Mouse (Mus musculus) telencephalon, adult 2 months (tissue): ENCODE results near the gene Aida.
A peak's percentile ranks its signal among the peaks of the same experiment; 100 is the strongest.
"Not testable (repeated sequence)": the region's sequence is repeated elsewhere in the genome, so short reads cannot be mapped to it uniquely, and the experiment has no call there.

Experiments used
- DNase-seq: peaks from one replicate; pipeline ENCODE4 v3.0.0-alpha.2; 2011; ENCODE audit warnings: low read depth, low spot score

The Aida gene

DNA sequence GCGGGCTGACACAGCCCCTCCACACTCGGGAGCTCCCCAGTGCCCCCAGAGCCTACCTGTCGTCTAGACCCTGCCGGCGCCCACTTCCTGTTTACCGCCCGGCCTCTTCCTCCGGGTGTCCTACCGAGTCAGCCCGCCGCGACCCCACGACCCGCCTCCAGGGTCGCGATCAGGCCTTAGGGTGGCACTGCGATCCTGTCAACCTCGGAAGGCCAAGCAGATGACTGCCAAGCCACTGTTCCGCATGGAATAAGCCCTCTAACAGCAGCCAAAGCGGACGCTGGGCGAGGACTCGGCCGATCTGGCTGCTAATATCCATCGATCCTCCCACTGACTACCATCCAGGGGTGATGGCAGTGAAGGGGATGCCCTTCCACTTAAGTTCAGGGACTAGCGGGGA lies at the start of gene Aida:
Aida (plus strand) TSS at position 126 of the 400 bp plus-strand sequence.
- DNase-seq: no peak

DNA sequence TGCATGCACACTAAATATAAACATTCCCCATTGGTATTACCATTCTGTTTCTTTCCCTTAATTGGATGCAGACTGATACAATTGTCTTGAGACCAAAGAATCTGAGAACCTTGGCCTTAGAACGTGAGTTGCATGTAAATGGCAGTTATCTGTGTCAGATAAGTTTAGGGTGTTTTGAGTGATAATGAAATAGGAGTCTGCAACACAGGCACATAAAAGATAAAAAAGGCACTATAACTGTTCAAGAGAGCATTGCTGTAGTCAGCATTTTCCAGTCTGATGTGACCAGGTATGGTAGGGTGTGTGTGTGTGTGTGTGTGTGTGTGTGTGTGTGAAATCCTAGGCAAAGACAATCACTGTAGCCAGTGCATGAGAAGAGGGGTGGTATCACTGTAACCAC lies 48.2 kb upstream of the Aida start:
- DNase-seq: no peak

DNA sequence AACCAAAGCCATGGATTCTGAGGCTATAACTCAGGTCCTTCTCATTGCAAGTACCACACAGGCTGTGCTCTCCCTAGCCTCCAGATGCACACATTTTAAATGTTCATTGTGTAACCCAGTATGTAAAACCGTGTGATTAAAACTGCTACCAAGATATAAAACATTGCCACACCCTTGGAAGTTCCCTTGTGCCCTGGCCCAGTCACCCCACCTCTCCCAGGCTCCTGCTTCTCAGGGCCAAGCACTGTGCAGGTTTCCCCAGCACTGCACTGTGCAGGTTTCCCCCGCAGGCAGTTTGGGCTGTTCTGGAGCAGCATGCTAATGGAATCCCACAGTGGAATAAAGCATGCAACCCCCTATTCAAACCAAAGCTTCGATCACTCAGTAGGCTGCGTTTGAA lies 45.8 kb upstream of the Aida start:
- DNase-seq: no peak

DNA sequence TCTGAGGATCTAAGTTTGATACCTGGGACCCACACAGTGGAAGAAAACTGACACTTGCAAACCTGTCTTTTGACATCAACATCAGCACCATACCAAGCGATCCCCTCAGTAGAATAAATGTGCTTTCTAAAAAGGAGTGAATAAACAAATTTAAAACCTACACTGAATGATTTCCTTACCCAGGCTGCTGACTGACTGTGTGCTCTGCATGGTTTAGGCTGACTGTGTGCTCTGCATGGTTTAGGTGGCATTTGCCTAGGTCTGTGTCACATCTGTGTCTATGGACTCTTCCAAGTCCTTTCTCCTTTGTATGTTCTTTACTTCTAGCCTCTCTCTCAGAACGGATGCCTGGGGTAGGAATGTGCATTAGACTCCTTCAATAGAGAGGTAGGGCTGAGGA lies 44.6 kb upstream of the Aida start:
- no peak for DNase-seq

DNA sequence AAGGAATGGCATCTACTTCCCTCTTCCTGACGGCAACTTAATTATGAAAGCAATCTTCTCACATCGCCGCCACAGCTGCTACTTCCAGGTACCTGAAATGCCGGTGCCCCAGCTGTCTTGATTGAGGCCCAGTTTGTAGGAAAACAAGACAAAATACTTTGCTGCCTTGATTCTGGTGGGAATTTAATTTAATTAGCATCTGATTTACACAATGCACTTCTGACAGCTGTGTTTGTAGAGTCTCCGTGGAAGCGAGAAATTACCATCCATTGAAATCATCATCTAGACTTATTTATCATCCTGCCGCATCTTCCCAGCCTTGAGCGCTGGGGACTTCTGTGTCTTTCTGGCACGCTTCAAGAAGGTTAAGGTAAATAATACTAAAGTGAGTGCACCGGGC lies 43.8 kb upstream of the Aida start:
- DNase-seq: peak; percentile 6

DNA sequence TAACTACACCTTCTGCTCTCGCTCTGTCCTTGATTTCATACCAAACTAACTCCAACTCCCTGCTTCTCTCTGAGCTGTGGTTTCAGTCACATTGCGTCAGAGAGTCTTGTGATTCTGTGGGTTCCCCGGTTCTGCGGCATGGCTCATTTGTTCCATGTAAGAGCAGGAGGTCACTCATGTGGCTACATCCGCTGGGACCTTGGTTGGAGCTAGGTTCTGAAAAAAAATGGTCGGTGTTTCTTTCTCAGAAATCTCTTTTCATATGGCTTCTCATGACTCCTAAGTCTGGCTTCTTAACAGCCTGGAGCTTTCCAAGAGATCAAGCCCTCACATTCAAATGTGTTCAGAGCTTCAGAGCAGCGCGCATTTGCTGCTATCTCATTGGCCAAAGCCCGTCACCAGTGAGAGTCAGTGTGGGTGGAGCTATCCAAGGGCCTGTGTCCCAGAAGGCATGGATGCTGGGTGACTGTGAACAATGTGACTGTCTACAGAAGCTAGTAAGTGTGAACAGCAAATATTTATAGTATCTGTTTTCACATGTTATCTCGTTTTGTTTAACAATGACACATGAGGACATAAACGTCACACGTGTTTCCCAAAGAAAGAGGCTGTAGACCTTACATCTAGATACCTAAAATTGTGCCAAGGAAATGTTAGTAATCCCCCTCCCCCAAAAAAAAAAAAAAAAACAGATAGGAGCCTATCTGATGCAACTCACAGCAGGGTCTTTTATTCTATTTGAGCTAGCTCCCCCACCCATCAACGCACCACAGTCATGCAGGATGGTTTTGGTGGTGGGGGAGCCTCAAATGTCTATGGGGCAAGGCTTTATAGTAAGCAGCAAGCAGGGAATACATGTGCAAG lies 32.0 kb upstream of the Aida start:
- DNase-seq: no peak

DNA sequence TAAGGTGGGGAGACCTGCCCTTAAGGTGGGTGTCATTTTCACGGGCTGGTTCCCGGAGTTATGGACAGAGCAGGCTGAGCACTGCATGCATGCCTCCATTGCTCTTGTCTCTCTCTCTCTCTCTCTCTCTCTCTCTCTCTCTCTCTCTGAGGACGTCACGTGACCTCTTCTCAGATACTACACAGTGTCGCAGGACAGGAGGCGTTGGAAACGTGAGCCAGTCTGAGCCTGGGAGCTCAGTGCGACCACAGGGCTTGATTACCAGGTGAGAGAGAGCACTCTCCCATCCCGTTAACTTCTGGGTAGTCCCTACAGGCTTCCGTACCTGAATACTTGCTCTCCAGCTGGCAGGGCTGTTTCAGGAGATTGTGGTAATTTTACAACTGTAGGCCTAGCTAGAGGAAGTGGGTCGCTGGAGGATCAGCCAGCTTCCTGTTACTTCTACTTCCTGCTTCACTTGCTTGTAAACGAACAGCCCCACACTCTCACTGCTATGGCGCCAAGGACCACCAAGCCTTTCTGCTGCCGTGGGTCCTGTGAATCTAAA lies 30.4 kb upstream of the Aida start:
- no peak for DNase-seq

DNA sequence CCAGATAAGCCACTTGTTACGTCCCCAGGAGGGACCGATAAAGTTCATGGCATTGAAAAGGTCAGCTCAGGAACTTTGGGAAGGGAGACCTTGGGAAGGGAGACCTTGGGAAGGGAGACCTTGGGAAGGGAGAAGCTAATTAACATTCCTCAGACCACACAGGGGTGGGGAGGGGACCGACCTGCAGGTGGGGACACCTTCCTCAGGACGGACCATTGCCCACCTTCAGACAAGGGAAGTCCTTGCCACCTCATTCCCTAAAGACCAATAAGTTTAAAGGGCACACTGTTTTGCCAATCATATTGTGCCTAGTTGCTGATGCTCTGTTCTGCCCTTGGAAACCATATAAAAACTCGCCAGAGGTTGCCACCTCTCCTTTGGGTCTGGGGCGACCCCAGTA lies 28.7 kb upstream of the Aida start:
- DNase-seq: no peak

DNA sequence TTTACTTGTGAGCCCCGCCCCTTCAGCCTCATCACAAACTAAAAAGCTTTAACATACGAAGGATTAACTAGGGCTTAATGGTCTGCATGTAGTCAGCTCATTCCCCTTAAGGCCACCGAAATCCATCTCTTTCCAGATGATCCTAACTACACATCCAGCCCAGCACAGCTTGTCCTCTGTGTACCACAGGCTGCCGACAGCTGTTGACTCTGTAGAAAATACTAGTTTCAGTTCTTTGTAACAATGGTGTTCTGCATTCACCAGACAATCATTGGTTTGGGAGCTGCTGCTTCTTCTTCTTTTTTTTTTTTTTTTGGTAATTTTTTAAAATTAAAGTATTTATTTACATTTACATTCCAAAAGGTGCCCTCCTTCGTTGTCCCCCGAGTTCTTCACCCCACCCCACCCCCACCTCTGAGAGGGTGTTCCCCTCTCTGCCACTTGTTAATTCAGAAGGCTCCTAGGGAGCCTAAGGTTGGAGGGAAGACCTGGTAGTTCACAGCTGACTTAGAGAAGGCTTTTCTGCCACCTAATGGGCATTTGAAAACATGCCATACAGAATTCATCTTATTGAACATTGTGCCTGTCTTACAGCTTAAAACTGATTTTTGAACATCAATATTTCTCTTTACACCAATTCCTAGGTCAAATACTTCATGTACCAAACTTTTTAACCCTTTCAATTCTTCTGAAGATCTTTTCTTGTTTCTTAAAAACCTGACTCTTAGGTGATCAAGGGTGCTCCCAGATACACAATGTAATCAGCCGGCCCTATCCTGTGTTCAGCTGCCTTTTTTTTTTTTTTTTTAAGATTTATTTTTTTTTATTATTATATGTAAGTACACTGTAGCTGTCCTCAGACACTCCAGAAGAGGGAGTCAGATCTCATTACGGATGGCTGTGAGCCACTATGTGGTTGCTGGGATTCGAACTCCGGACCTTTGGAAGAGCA lies 23.2 kb upstream of the Aida start:
- no peak for DNase-seq

DNA sequence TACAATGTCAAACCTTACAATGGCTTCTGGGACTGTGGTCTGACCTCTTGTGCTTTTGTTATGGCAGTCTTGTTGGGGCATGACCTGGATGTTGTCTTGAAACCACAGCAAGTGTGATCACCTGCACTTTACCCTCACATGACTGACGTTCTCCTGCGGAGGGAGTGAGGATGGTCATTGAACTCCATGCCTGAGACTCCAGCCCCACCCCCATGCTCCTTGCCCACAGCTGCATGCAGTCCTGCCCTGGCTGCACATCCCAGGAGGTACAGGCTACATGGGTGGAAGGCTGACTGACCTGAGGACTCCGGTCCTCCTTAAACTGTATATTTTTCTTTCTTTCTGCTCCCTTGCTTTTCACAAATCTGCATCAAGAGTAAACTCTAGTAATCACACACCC lies 22.0 kb upstream of the Aida start:
- no peak for DNase-seq

DNA sequence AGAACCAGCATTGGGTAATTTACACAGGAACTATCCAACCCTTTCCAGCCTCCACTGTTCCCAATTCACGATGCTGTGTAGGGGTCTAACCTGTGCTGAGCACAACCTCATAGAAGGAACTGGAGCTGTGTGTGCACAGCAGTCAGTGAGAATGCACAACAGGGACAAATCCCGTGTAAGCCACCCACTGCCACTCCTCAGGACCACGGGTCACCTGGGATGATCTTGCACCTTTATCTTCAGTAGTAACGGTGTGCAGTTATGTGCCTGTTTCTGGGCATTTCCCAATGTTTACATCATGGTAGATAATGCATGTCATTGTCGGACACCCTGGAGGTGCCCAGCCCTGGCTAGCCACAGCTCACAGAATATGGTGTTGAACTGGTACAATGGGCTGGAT lies 20.6 kb upstream of the Aida start:
- no peak for DNase-seq

DNA sequence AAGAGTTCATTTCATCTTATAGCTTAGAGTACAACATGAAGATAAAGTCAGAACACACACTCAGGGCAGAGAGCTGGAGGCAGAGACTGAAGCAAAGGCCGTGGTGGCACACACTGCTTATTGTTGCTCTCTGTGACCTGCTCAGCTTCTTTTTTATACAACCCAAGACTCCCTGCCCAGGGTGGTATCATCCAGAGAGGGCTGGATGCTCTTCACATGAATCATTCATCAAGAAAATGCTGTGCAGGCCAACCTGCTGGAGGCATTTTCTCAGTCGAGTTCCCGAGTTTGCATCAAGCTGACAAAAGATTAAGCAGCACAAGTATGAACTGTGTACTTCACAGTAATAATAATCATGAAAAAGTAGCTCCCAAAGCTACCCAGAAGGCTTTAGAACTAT lies 8.0 kb upstream of the Aida start:
- DNase-seq: no peak

DNA sequence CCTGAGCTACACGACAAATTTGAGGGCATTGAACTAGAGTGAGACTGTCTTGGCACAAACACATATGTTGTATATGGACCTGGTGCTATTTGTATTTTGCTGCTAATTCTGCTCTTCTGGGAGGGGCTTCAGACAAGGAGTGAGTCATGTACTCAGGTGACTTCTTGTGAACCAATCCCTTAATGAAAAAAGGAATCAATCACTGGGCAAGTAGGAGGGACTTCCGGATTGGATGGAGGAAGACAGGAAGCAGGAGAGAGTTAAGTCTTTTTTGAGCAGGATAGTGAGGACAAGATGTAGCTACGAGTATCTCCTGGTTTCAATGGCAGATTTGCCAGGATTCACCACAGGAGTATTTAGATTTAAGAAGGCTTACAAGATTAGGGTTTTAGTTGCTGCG lies 6.8 kb upstream of the Aida start:
- no peak for DNase-seq

DNA sequence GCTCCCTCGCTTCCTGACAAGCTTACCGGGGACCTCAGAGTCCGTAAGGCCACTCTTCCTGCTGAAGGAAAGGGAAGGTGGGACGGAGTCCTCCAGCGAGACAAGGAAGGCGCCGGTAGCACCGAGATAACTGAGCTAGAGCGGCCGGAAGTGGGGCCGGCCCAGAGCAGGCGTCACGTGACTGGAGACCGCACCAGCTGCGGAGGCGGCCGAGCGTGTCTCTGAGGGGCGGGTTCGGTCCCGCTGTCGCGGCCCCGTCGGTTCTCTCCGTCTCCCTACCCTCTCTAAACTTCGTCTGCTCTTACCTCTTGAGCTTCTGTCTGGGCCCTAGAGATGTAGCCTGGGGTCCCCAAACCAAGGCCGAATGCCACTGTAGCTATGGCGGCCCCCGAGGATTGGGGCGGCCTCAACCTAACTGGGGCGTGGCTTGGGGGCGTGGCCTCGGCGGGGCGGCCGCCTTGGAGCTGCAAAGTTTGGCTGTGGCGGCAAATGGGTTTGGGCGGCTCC lies 540 bp downstream of the Aida start, which contains the start of gene Brox:
Brox (minus strand) TSS at position 393 of the 507 bp plus-strand sequence.
- peak; percentile 88 for DNase-seq

DNA sequence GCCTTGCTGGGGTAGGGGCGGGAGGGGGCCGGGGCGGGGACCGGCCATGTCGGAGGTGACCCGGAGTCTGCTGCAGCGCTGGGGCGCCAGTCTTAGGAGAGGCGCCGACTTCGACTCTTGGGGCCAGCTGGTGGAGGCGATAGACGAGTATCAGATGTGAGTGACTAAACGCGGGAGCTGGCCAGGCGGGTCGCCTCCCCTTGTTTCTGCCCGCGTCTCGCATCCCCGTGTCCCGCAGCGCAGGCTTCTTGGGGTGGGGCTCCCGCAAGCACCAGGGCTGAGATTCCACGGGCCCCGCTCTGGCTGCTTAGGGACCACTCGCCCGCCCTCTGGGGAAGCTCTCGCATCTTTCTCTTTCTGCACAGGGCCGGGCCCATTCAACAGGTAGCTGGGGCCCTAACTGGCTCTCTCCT lies 1.1 kb downstream of the Aida start:
- DNase-seq: no peak

DNA sequence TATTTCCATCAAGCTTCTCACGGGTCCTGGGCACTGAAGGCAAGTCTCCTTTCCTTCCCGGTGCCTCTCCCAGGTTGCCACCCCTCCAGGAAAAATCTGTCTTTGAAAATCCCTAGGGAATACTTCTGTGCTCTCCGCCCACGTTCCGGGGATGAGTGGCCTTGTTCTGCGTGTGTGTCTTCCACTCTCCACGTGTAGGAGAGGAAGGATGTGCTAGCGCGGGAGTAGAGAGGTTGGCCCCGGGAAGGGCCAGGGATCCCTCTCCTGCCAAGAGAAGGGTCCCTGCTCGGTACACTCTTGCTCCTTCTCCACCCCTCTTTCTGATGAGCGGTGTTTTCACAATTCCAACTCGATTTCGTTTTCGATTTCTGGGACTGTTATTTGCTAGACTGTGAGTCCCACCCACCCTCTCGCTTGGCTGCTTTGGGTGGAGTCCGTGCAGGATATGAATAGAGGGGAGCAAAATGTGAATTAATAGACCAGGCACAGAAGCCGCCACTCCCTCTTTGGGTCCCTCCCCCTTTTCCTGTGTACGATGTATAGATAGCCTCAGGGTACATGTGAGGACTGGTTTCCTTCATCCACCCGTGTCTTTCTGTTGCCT lies 1.6 kb downstream of the Aida start:
- DNase-seq: peak; percentile 40

DNA sequence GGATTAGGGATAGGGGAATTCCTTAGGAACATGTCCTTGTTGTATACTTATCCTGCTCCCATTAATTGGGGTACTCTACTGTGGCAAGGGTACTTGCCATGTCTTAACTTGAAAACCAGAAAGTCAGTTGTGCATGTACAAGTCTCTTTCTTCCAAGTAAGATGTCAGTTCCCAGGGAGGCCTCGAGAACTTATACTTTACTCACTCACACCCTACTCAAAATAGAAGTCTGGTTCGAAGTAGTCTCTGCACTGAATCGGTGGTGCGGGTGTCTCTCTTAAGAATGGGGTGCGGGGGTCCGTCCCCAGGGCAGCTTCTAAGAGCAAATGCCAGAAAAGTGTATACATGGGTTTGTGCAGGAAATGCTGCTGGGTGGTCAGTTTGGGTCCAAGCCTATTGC lies 2.8 kb downstream of the Aida start:
- peak; percentile 86 for DNase-seq

DNA sequence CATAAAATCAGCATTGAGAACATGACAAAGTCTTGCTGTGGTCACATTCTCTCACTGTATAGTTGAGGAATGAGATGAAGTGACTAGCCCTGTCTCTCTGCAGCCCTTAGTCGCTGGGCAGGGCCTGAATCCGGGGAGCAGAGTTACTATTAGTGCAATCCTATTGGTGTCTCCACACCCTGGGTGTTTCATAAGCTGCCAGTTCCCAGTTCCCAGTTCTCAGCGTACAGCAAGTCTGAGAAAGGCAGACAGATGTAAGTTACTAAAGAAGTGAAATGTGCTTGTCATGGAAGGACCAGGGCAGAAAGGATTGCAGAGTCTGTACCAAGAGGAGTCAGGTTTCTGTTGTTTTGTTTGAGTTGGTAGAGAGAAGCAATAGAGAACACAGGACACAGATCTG lies 11.2 kb downstream of the Aida start:
- no peak for DNase-seq

DNA sequence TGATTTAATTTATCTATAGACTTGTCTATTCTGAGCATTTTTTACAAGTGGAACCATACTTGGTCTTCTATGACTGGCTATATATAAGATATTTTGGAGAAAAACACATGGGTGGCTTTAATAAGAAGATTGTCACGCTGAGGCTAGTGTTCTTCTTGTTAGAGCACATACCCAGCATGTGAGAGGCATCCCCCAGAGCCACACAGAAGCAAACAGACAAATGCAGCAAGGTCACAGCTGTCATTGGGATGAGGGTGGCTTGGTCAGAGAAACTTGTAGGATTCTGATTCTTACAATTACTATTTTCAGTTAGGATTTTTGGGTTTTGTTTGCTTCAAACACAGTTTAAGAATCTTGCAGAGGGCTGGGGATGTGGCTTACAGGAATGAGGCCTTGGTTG lies 12.1 kb downstream of the Aida start:
- no peak for DNase-seq

DNA sequence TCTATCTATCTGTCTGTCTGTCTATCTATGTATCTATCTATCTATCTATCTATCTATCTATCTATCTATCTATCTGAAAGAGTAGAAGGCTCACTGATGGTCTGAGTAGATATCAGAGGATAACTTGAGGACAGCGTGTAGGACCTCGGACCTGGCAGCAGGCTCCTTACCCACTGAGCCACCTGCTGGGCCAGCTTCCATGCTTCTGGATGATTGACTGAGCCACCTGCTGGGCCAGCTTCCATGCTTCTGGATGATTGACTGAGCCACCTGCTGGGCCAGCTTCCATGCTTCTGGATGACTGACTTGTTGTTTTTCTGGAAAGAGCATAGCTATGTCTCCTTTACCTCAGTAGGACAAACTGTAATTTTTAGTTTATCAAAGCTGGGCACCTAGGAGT lies 13.2 kb downstream of the Aida start:
- DNase-seq: not testable (repeated sequence)

DNA sequence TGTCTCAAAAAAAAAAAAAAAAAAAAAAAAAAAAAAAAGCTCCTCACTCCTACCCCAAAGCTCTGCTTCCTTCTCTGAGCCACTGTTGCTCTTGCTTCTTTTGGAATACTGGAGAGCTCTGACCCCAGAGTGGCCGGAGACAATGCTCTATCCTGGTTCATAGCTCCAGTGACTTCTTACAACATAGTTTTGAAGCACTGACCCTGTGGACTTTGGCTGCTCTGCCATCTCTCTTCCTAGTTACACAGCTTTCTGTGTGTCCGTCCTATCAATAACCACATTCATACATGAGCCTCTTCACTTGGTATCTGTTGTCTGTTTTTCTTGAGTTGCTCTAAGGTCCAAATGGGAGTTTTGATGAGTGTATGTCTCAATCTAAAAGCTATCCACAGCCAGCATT lies 15.7 kb downstream of the Aida start:
- no peak for DNase-seq

DNA sequence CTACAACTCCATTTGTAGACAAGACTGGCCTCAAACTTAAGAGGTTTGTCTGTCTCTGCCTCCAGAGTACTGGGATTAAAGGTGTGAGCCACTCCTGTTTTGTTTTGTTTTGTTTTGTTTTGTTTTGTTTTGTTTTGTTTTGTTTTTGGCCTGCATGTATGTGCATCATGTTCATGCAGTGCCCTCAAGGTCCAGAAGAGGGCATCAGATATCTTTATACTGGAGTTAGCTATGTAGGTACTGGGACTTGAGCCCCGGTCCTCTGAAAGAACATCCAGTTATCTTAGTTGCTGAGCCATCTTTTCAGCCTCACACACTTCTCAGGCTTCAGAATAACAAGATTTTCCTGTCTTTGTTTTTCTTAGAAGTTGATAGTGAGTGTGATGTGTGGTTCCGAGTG lies 19.4 kb downstream of the Aida start:
- no peak for DNase-seq
